Mouse (Mus musculus): Measurements from ENCODE around the gene Aqp12. TPM values are rescaled to one million over a fixed set of nuclear protein-coding genes. Genes with fewer than 3 reads are reported as not detected.

Aqp12 gene
- polyA plus RNA-seq, 1 experiment from 2014 or later = not detected

DNA sequence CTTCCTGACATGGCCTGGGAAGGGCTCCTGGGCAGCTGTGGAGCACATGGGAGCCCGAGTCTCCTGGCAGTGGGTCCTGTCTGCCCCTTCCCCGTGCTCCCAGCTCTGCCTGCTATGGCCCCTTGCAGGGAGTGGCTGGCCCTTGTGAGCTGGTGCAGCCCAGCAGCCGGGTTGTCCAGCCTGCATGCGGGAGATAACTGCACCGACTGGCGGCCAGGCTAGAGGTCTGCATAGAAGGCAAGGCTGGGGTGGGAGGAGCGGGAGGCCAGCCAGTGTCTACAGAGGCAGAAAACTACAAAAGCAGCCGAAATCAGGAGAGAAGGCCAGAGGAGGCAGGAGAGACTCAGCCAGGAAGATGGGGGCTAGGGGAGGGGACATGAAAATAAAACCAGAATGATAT lies 27.9 kb downstream of the Aqp12 start:
- ATAC-seq = no peak
- H3K9me3 ChIP-seq (ENCODE audit: control insufficient read depth, low read length) = no peaks in the 10 kb centered on the region
- no peaks in the 10 kb centered on the region for H3K27me3 ChIP-seq (replicated peaks; ENCODE audit: control insufficient read depth, insufficient read depth, low read length)
- 62% methylated on average over 8 of the region's 8 CpGs for WGBS
- H3K4me2 ChIP-seq (ENCODE audit: low read length) = no peak overlapping the region
- no peaks in the 10 kb centered on the region for H3K4me1 ChIP-seq (ENCODE audit: control insufficient read depth, insufficient read depth, low read depth, low read length)
- H3K27ac ChIP-seq (ENCODE audit: low read depth, low read length) = no peak overlapping the region
- H3K36me3 ChIP-seq (ENCODE audit: control insufficient read depth, insufficient read depth, low read length) = peaks cover 66% of the 10 kb centered on the region
- H3K9ac ChIP-seq (ENCODE audit: low read depth, low read length) = no peak overlapping the region
- H3K4me3 ChIP-seq (ENCODE audit: low read length) = no peak overlapping the region

DNA sequence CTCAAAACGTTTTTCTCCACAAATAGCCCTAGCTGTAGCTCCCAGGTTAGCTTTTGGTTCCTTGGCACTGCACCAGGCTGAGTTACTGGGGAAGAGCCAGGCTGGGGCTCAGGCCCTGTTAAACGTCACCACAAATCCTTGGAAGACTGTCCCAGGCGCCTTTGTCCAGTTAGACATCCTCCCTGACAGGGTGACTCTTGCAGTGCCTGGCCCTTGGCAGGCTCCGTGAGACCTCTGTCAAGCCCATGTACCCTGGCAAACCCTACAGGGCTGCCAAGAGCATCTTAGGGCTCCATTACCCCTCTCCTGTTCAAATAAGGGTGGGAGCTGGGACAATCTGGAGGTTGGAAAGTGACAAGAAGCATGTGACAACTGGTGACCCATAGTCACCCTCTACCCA lies 29.8 kb downstream of the Aqp12 start:
- Histone ChIP-seq H3K27ac (ENCODE audit: low read depth, low read length) (no peak overlapping the region), H3K27me3 (replicated peaks; ENCODE audit: control insufficient read depth, insufficient read depth, low read length) (no peaks in the 10 kb centered on the region), H3K4me2 (ENCODE audit: low read length) (no peak overlapping the region), H3K4me3 (ENCODE audit: low read length) (no peak overlapping the region), H3K4me1 (ENCODE audit: control insufficient read depth, insufficient read depth, low read depth, low read length) (no peaks in the 10 kb centered on the region), H3K9ac (ENCODE audit: low read depth, low read length) (no peak overlapping the region), H3K9me3 (ENCODE audit: control insufficient read depth, low read length) (no peaks in the 10 kb centered on the region), H3K36me3 (ENCODE audit: control insufficient read depth, insufficient read depth, low read length) (peaks cover 78% of the 10 kb centered on the region)
- ATAC-seq = peak; percentile 53
- 72% methylated on average over 4 of the region's 4 CpGs for WGBS

DNA sequence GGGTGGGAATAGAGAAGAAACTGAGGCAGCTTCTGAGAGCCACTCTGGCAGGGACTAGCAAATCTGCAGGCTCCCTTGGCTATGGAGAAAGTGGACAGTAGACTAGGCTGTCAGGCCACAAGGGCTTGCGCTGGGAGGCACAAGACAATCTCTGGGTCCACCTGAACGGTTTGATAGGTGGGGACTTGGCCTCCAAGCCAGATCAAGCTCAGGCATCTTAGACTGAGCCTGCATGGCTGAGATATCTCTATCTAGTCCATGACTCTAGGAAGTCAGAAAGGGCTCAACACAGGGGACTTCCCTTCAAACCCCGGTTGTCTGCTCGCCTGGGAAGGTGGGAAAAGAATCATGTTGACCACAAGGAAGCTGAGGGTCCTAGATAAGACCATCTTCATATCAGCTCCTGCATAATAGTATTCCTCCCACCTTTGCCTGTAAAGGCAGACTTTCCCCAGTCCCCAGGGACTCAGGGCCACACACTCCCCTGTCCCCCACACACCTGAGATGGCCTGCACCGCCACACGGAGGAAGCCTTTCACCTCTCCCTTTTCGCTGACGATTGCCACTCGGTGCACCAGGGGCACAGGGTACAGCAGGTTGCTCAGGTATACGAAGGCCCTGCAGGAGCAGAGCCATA lies 40.1 kb downstream of the Aqp12 start:
- H3K4me2 ChIP-seq (ENCODE audit: low read length) = no peak overlapping the region
- H3K4me1 ChIP-seq (ENCODE audit: control insufficient read depth, insufficient read depth, low read depth, low read length) = no peaks in the 10 kb centered on the region
- no peak for ATAC-seq
- no peak overlapping the region for H3K9ac ChIP-seq (ENCODE audit: low read depth, low read length)
- no peaks in the 10 kb centered on the region for H3K27me3 ChIP-seq (replicated peaks; ENCODE audit: control insufficient read depth, insufficient read depth, low read length)
- no peak overlapping the region for H3K27ac ChIP-seq (ENCODE audit: low read depth, low read length)
- H3K9me3 ChIP-seq (ENCODE audit: control insufficient read depth, low read length) = no peaks in the 10 kb centered on the region
- 94% methylated on average over 10 of the region's 10 CpGs for WGBS
- no peak overlapping the region for H3K4me3 ChIP-seq (ENCODE audit: low read length)
- peaks cover 69% of the 10 kb centered on the region for H3K36me3 ChIP-seq (ENCODE audit: control insufficient read depth, insufficient read depth, low read length)

DNA sequence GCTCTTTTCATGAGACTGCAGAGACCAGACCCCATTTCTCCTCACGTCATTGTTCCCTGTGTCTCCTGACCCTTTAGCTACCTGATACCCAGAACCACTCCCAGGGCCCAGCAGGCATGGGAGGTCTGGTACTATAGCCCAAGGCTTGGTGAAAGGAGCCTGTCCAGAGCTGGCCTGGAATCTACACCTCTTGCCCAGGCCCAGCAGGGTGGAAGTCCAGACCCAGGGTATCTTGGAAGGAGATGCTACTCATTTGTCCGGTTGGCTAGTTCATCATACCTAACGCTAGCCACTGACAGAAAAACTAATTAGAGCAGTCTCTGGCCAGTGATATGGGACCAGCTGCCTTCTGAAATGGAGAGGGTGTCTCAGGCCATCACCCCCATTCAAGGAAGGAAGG lies 43.9 kb downstream of the Aqp12 start:
- no peaks in the 10 kb centered on the region for H3K4me1 ChIP-seq (ENCODE audit: control insufficient read depth, insufficient read depth, low read depth, low read length)
- H3K27ac ChIP-seq (ENCODE audit: low read depth, low read length) = no peak overlapping the region
- 76% methylated on average over 3 of the region's 3 CpGs for WGBS
- H3K27me3 ChIP-seq (replicated peaks; ENCODE audit: control insufficient read depth, insufficient read depth, low read length) = no peaks in the 10 kb centered on the region
- H3K4me2 ChIP-seq (ENCODE audit: low read length) = no peak overlapping the region
- ATAC-seq = no peak
- H3K9me3 ChIP-seq (ENCODE audit: control insufficient read depth, low read length) = no peaks in the 10 kb centered on the region
- peaks cover 68% of the 10 kb centered on the region for H3K36me3 ChIP-seq (ENCODE audit: control insufficient read depth, insufficient read depth, low read length)
- H3K9ac ChIP-seq (ENCODE audit: low read depth, low read length) = no peak overlapping the region
- no peak overlapping the region for H3K4me3 ChIP-seq (ENCODE audit: low read length)

DNA sequence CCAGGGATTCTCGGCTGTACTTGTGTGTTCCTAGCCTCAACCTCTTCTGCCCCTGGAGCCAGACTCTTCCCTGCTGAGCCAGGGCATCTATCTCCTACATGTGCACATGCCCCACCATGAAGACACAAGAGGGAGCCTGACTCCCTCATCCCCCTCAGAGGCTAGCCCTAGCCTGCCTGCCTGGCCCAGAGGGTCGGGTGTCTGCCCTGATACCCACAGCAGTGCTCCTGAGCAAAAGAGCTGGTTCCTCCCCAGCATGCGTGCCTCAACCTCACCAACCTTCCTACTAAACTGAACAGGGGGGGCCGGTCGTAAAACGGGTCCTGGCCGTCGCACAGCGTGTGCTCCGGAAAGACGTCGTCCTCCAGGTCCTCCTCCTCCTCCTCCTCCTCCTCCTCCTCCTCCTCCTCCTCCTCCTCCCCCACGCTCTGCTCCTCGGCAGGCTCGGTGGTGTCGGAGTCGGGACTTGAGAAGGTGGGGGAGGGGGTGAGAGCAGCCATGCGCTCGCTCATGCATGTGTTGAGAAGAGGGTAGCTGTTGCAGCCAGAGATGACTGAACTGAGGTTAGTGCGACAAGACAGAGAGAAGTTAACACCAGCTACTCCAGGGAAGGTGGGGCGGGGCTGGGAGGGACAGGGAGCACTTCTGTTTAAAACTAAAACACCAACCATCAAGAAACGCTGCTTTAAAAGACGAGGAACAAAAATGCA lies 45.1 kb downstream of the Aqp12 start:
- Histone ChIP-seq H3K4me1 (ENCODE audit: control insufficient read depth, insufficient read depth, low read depth, low read length) (no peaks in the 10 kb centered on the region), H3K27me3 (replicated peaks; ENCODE audit: control insufficient read depth, insufficient read depth, low read length) (no peaks in the 10 kb centered on the region), H3K9ac (ENCODE audit: low read depth, low read length) (no peak overlapping the region), H3K4me3 (ENCODE audit: low read length) (no peak overlapping the region), H3K27ac (ENCODE audit: low read depth, low read length) (no peak overlapping the region), H3K9me3 (ENCODE audit: control insufficient read depth, low read length) (no peaks in the 10 kb centered on the region), H3K4me2 (ENCODE audit: low read length) (no peak overlapping the region), H3K36me3 (ENCODE audit: control insufficient read depth, insufficient read depth, low read length) (peaks cover 76% of the 10 kb centered on the region)
- ATAC-seq = no peak
- WGBS = 51% methylated on average over 21 of the region's 23 CpGs

Other genes starting within 250 kb of the Aqp12 start
- 57.2 and 65.4 TPM in 2 replicates for gene Gpc1, start 174.7 kb upstream of the Aqp12 start, polyA plus RNA-seq (2015; fragmentation: Nextera tagmentation; extraction: Ambion mirVana)
- 0.50 and 0.55 TPM in 2 replicates for gene Ankmy1, start 103.4 kb upstream of the Aqp12 start, polyA plus RNA-seq (2015; fragmentation: Nextera tagmentation; extraction: Ambion mirVana)
- 15.5 and 17.3 TPM in 2 replicates for gene Dusp28, start 99.4 kb upstream of the Aqp12 start, polyA plus RNA-seq (2015; fragmentation: Nextera tagmentation; extraction: Ambion mirVana)
- gene Rnpepl1, start 95.6 kb upstream of the Aqp12 start, polyA plus RNA-seq (2015; fragmentation: Nextera tagmentation; extraction: Ambion mirVana) = 16.8 and 29.0 TPM in 2 replicates
- 60.6 and 60.7 TPM in 2 replicates for gene Capn10, start 72.0 kb upstream of the Aqp12 start, polyA plus RNA-seq (2015; fragmentation: Nextera tagmentation; extraction: Ambion mirVana)
- gene Gpr35, start 55.5 kb upstream of the Aqp12 start, polyA plus RNA-seq (2015; fragmentation: Nextera tagmentation; extraction: Ambion mirVana) = 0.55 and 1.1 TPM in 2 replicates
- gene Kif1a, start 95.6 kb downstream of the Aqp12 start, polyA plus RNA-seq (2015; fragmentation: Nextera tagmentation; extraction: Ambion mirVana) = 497 and 573 TPM in 2 replicates
- not detected in 2 replicates for gene Agxt, start 128.9 kb downstream of the Aqp12 start, polyA plus RNA-seq (2015; fragmentation: Nextera tagmentation; extraction: Ambion mirVana)
- gene 2310007B03Rik, start 154.6 kb downstream of the Aqp12 start, polyA plus RNA-seq (2015; fragmentation: Nextera tagmentation; extraction: Ambion mirVana) = 0.40 and 0.54 TPM in 2 replicates
- 0.43 and 0.51 TPM in 2 replicates for gene Crocc2, start 162.4 kb downstream of the Aqp12 start, polyA plus RNA-seq (2015; fragmentation: Nextera tagmentation; extraction: Ambion mirVana)
- 12.1 and 12.7 TPM in 2 replicates for gene Sned1, start 229.5 kb downstream of the Aqp12 start, polyA plus RNA-seq (2015; fragmentation: Nextera tagmentation; extraction: Ambion mirVana)

All from hindbrain, embryonic 16.5 days (tissue).